Mouse (Mus musculus) G1E (cell line): ENCODE data around the gene Nars2.

Source experiments
- CTCF ChIP-seq: IDR thresholded peaks from 2 replicates; pipeline ENCODE4 v1.5.1; 2012; ENCODE audit warnings: low read depth, low read length, inconsistent platforms, mixed read lengths
- GATA1 ChIP-seq: IDR thresholded peaks from 2 replicates; pipeline ENCODE4 v1.6.1; 2012; ENCODE audit warnings: borderline replicate concordance, low read length, inconsistent platforms, mixed read lengths
- GATA2 ChIP-seq: IDR thresholded peaks from 2 replicates; pipeline ENCODE4 v1.6.1; 2012; ENCODE audit warnings: low read depth, low read length, inconsistent platforms, borderline replicate concordance
- POLR2AphosphoS5 ChIP-seq: IDR thresholded peaks from 2 replicates; pipeline ENCODE4 v1.6.1; 2012; ENCODE audit warnings: low read depth, low read length, inconsistent platforms; ENCODE audit not compliant: insufficient replicate concordance
- TAL1 ChIP-seq: conservative IDR thresholded peaks from 2 replicates; pipeline ENCODE4 v1.6.1; 2012; ENCODE audit warnings: low read depth, low read length, inconsistent platforms, mixed read lengths

- TF ChIP-seq CTCF (no peak), GATA1 (no peak), POLR2AphosphoS5 (no peak), TAL1 (no peak), GATA2 (no peak)
Measured at GRCm38 (mm10) chr7:97018005-97018404, 66.7 kb downstream of the Nars2 start.
